Mouse (Mus musculus): Measurements from ENCODE around the gene Prss34. TPM values are rescaled to one million over a fixed set of nuclear protein-coding genes. Genes with fewer than 3 reads are reported as not detected.

The Prss34 gene
- polyA plus RNA-seq, 1 experiment: 0.08 TPM

DNA sequence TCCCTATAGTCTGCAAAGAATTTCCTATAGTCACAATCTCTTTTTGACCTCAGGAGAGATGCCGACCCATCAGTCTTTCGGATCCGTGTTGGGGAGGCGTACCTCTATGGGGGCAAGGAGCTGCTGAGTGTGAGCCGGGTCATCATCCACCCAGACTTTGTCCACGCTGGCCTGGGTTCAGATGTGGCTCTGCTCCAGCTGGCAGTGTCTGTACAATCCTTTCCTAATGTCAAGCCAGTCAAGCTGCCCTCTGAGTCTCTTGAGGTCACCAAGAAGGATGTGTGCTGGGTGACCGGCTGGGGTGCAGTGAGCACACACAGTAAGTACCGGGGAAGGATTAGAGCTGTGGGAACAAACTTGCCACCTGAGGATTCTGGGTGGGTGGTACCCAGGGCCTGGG lies 22.6 kb downstream of the Prss34 start:
- no peak for DNase-seq (ENCODE audit: low read depth)
- TF ChIP-seq CTCF (IDR thresholded peaks at IDR 0.05; ENCODE audit: borderline replicate concordance, extremely low read depth, insufficient read depth, insufficient read length) (no peak), POLR2A (IDR thresholded peaks at IDR 0.05; ENCODE audit: borderline replicate concordance, extremely low read depth, insufficient read depth, insufficient read length, poor library complexity, severe bottlenecking) (no peak)

DNA sequence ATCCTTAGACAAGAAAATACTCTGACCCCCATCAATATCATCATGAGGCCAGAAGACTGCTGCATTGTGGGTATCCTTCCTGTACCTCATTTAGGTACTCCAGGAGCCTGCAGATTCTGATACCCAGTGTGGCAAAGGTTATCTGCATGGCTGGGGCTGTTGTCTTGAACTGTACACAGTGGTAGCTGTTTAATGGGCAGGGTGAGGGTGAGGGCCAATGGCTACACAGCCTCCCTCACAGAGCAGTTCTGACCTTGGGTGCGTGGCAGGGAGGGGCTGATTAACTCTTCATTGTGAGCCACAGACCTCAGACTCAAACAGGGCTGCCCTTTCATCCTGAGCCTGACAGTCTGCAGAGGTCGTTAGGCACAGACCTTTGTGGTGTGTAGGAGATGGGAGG lies 24.7 kb downstream of the Prss34 start:
- no peak for DNase-seq (ENCODE audit: low read depth)
- TF ChIP-seq POLR2A (IDR thresholded peaks at IDR 0.05; ENCODE audit: borderline replicate concordance, extremely low read depth, insufficient read depth, insufficient read length, poor library complexity, severe bottlenecking): no peak
- TF ChIP-seq CTCF (IDR thresholded peaks at IDR 0.05; ENCODE audit: borderline replicate concordance, extremely low read depth, insufficient read depth, insufficient read length): no peak

DNA sequence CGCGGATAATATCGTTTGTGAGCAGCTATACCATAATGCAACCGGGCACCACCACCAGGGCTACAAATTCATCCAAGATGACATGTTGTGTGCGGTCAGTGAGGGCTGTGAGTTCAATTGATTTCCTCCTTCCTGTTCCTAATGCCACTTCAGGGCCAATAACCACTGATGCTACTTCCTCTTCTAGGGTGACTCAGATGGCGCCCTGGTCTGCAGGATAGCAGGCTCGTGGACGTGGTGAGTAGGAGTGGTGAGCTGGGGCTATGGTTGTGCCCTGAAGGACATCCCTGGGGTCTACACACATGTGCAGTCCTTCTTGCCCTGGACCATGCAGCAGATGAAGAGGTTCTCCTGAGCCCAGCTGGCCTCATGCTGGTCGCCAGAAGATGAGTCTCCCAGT lies 34.1 kb downstream of the Prss34 start:
- TF ChIP-seq POLR2A (IDR thresholded peaks at IDR 0.05; ENCODE audit: borderline replicate concordance, extremely low read depth, insufficient read depth, insufficient read length, poor library complexity, severe bottlenecking) (no peak), CTCF (IDR thresholded peaks at IDR 0.05; ENCODE audit: borderline replicate concordance, extremely low read depth, insufficient read depth, insufficient read length) (no peak)
- no peak for DNase-seq (ENCODE audit: low read depth)

DNA sequence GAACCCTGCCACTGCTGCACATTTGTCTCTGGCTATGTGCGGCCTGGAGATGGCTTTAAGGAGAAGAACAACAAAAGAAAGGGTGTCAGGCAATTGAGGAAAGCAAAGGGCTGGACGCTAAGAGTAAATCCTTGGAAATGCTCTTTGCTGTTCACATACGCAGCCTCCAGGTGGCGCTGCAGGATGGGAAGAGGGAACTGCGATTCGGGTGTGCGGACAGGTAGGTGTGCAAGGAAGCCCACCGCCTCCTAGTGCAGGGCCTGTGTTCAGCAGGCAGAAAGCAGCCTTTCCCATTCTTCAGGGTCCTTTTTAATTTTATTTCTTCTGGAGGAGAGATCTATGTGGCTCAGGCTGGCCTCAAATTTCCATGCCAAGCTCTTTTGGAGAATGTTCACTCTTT lies 35.7 kb downstream of the Prss34 start:
- no peak for TF ChIP-seq POLR2A (IDR thresholded peaks at IDR 0.05; ENCODE audit: borderline replicate concordance, extremely low read depth, insufficient read depth, insufficient read length, poor library complexity, severe bottlenecking)
- TF ChIP-seq CTCF (IDR thresholded peaks at IDR 0.05; ENCODE audit: borderline replicate concordance, extremely low read depth, insufficient read depth, insufficient read length): peak; percentile 98
- DNase-seq (ENCODE audit: low read depth): peak; percentile 86

DNA sequence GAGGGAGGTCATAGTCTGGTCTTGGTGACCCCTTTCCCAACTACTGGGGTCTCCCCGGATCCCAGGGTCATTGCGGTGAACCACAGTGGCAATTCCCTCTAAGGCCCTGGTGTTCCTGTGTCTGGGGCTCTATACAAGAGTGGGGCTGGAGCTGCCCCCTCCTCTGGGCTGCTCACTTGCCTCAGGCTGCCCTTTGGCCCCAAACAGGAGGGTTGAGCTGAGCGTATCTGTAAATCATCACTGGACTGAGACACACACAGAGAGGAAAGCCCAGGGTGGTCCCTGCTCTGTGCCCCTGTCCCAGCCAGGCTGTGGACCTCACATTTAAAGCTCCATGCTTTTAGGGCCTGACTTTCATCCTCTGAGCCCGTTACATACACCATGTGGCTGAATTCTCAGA lies 40.0 kb downstream of the Prss34 start:
- TF ChIP-seq CTCF (IDR thresholded peaks at IDR 0.05; ENCODE audit: borderline replicate concordance, extremely low read depth, insufficient read depth, insufficient read length) (no peak), POLR2A (IDR thresholded peaks at IDR 0.05; ENCODE audit: borderline replicate concordance, extremely low read depth, insufficient read depth, insufficient read length, poor library complexity, severe bottlenecking) (no peak)

DNA sequence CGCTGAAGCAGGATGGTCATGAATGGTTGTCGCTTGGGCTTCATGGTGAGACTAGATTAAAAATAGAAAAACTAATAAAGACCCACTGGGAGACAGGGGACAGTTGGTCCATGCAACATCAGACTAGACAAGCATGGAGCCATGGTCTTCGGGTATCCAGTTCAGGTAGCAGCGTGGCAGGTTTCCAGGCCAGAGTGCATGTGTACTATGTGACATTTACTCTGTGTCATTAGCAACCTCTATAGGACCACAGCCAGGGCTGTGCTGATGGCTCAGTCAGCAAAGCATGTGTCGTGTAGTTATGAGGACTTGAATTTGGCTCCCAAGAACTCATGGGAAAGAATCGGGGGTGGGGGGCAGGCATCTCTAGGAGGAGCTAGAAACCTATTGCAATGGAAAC lies 41.8 kb downstream of the Prss34 start:
- DNase-seq (ENCODE audit: low read depth): no peak
- no peak for TF ChIP-seq POLR2A (IDR thresholded peaks at IDR 0.05; ENCODE audit: borderline replicate concordance, extremely low read depth, insufficient read depth, insufficient read length, poor library complexity, severe bottlenecking)
- TF ChIP-seq CTCF (IDR thresholded peaks at IDR 0.05; ENCODE audit: borderline replicate concordance, extremely low read depth, insufficient read depth, insufficient read length): no peak

More for the DNA sequence above, 40.0 kb downstream of the Prss34 start:
- no peak for DNase-seq (ENCODE audit: low read depth)

DNA sequence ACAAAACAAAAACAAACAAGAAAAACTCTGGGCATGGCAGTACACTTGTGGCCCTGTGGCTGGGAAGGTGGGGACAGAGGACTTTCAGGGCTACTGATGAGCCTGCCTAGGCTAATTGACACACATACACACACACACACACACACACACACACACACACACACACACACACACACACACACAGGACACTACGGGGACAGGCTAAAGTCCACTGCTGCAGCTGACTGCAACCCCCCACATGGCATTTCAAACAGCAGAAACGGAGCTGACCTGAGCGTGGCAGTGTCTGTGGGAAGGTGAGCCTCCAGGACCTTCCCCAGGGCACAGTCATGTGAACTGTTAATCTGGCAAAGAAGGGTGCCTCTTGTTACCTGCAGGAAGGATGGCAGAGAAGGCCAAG lies 43.3 kb downstream of the Prss34 start:
- no peak for DNase-seq (ENCODE audit: low read depth)
- TF ChIP-seq CTCF (IDR thresholded peaks at IDR 0.05; ENCODE audit: borderline replicate concordance, extremely low read depth, insufficient read depth, insufficient read length): no peak
- no peak for TF ChIP-seq POLR2A (IDR thresholded peaks at IDR 0.05; ENCODE audit: borderline replicate concordance, extremely low read depth, insufficient read depth, insufficient read length, poor library complexity, severe bottlenecking)

DNA sequence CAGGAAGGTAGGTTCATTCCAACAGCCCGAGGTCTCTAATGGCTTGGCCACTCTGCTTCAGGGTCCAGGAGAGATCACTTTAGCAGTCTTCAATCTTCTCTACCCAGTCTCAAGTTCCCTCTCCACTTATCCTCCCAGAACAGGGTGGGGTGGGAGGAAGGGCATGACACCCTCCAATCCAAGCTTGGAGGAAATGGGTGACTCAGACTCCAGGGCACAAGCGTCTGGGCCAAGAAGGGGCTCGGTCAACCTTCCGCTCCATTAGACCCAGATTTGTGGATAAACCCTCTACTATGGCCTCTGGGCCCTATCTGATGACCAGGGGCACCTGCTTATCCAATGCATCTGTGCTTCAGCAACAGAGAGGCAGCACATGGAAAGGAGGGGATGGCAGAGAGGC lies 47.3 kb downstream of the Prss34 start, which contains the start of gene Tpsab1:
Gene Tpsab1, minus strand, starts transcription at position 101 of the 400 bp plus-strand sequence.
- TF ChIP-seq POLR2A (IDR thresholded peaks at IDR 0.05; ENCODE audit: borderline replicate concordance, extremely low read depth, insufficient read depth, insufficient read length, poor library complexity, severe bottlenecking): no peak
- no peak for TF ChIP-seq CTCF (IDR thresholded peaks at IDR 0.05; ENCODE audit: borderline replicate concordance, extremely low read depth, insufficient read depth, insufficient read length)
- DNase-seq (ENCODE audit: low read depth): no peak

Other genes starting within 250 kb of the Prss34 start
- gene Tmem204, start 214.8 kb upstream of the Prss34 start, polyA plus RNA-seq (2012; rRNA removed): 9.6 and 10.5 TPM in 2 replicates
- 40.9 and 41.6 TPM in 2 replicates for gene Telo2, start 182.4 kb upstream of the Prss34 start, polyA plus RNA-seq (2012; rRNA removed)
- gene Ptx4, start 177.6 kb upstream of the Prss34 start, polyA plus RNA-seq (2012; rRNA removed): 0.07 TPM in 1 of 2 replicates, not detected in the other
- 41.4 and 45.7 TPM in 2 replicates for gene Clcn7, start 165.0 kb upstream of the Prss34 start, polyA plus RNA-seq (2012; rRNA removed)
- gene Ccdc154, start 135.9 kb upstream of the Prss34 start, polyA plus RNA-seq (2012; rRNA removed): not detected in 2 replicates
- gene Gm38655, start 122.9 kb upstream of the Prss34 start, polyA plus RNA-seq (2012; rRNA removed): not detected in 2 replicates
- gene BC003965, start 113.8 kb upstream of the Prss34 start, polyA plus RNA-seq (2012; rRNA removed): 22.3 and 29.5 TPM in 2 replicates
- gene Unkl, start 110.0 kb upstream of the Prss34 start, polyA plus RNA-seq (2012; rRNA removed): 22.3 and 24.1 TPM in 2 replicates
- 75.1 and 108 TPM in 2 replicates for gene Gnptg, start 58.3 kb upstream of the Prss34 start, polyA plus RNA-seq (2012; rRNA removed)
- 40.8 and 54.0 TPM in 2 replicates for gene Tsr3, start 58.2 kb upstream of the Prss34 start, polyA plus RNA-seq (2012; rRNA removed)
- 15.6 and 16.6 TPM in 2 replicates for gene Baiap3, start 42.0 kb upstream of the Prss34 start, polyA plus RNA-seq (2012; rRNA removed)
- gene Ube2i, start 23.8 kb upstream of the Prss34 start, polyA plus RNA-seq (2012; rRNA removed): 481 and 573 TPM in 2 replicates
- not detected in 2 replicates for gene Prss28, start 10.3 kb downstream of the Prss34 start, polyA plus RNA-seq (2012; rRNA removed)
- gene Prss29, start 20.3 kb downstream of the Prss34 start, polyA plus RNA-seq (2012; rRNA removed): not detected in 2 replicates
- 0.06 TPM in 1 of 2 replicates, not detected in the other for gene Tpsab1, start 47.2 kb downstream of the Prss34 start, polyA plus RNA-seq (2012; rRNA removed)
- 0.62 and 2.5 TPM in 2 replicates for gene Tpsb2, start 67.9 kb downstream of the Prss34 start, polyA plus RNA-seq (2012; rRNA removed)
- 0.45 and 0.72 TPM in 2 replicates for gene Tpsg1, start 70.9 kb downstream of the Prss34 start, polyA plus RNA-seq (2012; rRNA removed)
- 90.4 and 118 TPM in 2 replicates for gene Cacna1h, start 135.4 kb downstream of the Prss34 start, polyA plus RNA-seq (2012; rRNA removed)
- 1.1 and 1.4 TPM in 2 replicates for gene Tekt4, start 156.2 kb downstream of the Prss34 start, polyA plus RNA-seq (2012; rRNA removed)
- gene Sstr5, start 198.9 kb downstream of the Prss34 start, polyA plus RNA-seq (2012; rRNA removed): 0.22 and 0.25 TPM in 2 replicates